Mouse (Mus musculus) lung, postnatal 0 days (tissue): Measurements from ENCODE around the gene Map3k1.

Source experiments
- CTCF ChIP-seq: IDR thresholded peaks from 2 replicates; pipeline ENCODE4 v1.5.1; 2016; ENCODE audit warnings: antibody characterized with exemption, mild to moderate bottlenecking
- EP300 ChIP-seq: IDR thresholded peaks from 2 replicates; pipeline ENCODE4 v1.6.1; 2016; ENCODE audit warnings: antibody characterized with exemption, mild to moderate bottlenecking, control low read depth

DNA sequence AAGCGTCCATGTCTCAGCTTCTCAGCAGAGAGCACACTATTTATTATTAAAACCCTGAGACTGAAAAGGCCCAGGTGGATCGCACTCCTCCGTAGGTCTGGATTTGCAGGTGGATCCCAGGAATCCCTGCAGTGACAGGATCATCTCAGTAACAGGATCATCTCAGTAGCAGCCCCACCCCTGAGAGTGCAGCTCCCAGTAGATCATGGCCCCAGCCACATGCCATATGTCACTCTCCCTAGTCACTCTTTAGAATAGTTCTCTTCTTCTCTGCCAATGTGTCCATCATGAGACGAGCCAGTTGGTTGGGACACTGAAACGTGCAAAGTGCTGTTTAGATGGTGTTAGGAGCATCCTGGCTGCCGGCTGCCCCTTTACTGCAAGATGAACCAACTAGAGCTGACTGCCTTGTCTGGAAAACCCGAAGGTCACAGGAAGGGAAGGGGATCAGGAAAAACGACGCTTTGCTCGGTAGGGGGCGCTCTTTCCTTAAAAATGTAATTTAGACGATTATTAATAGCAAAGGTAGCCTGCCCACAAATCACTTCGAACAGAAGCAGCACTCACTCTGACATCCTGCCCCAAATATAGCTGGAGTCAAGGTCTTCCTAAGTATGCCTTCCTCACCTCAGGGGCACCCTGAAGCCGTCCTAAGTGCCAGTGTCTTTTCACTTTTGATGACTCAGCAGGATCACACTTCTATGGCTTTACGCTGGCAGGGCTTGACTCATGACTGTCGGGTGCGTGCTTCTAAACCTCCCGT lies 20.8 kb downstream of the Map3k1 start:
- no peak for TF ChIP-seq EP300
- peak; percentile 82 for TF ChIP-seq CTCF
